Mouse (Mus musculus) neural tube, embryonic 12.5 days (tissue): ENCODE results near the gene Cysrt1. TPM values are rescaled to one million over a fixed set of nuclear protein-coding genes. Genes with fewer than 3 reads are reported as not detected.

Source experiments
- ATAC-seq: fragments of 200-750 bp; cut with Nextera tagmentation; 2 replicates; pipeline ENCODE4 v1.8.0; 2017; ENCODE audit warnings: low read depth, mild to moderate bottlenecking, moderate TSS enrichment, moderate library complexity; ENCODE audit not compliant: low FRiP score
- H3K27ac ChIP-seq: fragments of 300-500 bp; sonication (generic); 2 replicates; pipeline ENCODE4 v1.5.1; 2016
- H3K27me3 ChIP-seq: fragments of 300-500 bp; sonication (generic); replicated peaks from 2 replicates; pipeline ENCODE4 v1.6.1; 2016; ENCODE audit warnings: mild to moderate bottlenecking
- H3K36me3 ChIP-seq: fragments of 300-500 bp; sonication (generic); 2 replicates; pipeline ENCODE4 v1.6.1; 2016; ENCODE audit warnings: mild to moderate bottlenecking
- H3K4me1 ChIP-seq: fragments of 300-500 bp; sonication (generic); 2 replicates; pipeline ENCODE4 v1.6.1; 2016
- H3K4me2 ChIP-seq: fragments of 300-500 bp; sonication (generic); replicated peaks from 2 replicates; pipeline ENCODE4 v1.6.1; 2016; ENCODE audit warnings: mild to moderate bottlenecking
- H3K4me3 ChIP-seq: fragments of 300-500 bp; sonication (generic); 2 replicates; pipeline ENCODE4 v1.5.1; 2016
- H3K9ac ChIP-seq: fragments of 300-500 bp; sonication (generic); 2 replicates; pipeline ENCODE4 v1.6.1; 2016; ENCODE audit warnings: mild to moderate bottlenecking
- H3K9me3 ChIP-seq: fragments of 300-500 bp; sonication (generic); 2 replicates; pipeline ENCODE4 v1.6.1; 2016; ENCODE audit warnings: mild to moderate bottlenecking
- whole genome bisulfite sequencing: fragments of 180-500 bp; shearing (Covaris S2); methylation state at CpG from one replicate; pipeline ENCODE4 v1.1.7; 2016; 5-methylcytosine and 5-hydroxymethylcytosine counted together
- polyA plus RNA-seq: library from polyadenylated mRNA; unstranded; fragments of >200 nt; fragmentation: Nextera tagmentation; extraction: Ambion mirVana; gene quantifications from 2 replicates; pipeline ENCODE4 v1.2.1, GENCODE M21; 2016

The Cysrt1 gene
- polyA plus RNA-seq, 1 experiment from 2014 or later = 0.30 TPM

DNA sequence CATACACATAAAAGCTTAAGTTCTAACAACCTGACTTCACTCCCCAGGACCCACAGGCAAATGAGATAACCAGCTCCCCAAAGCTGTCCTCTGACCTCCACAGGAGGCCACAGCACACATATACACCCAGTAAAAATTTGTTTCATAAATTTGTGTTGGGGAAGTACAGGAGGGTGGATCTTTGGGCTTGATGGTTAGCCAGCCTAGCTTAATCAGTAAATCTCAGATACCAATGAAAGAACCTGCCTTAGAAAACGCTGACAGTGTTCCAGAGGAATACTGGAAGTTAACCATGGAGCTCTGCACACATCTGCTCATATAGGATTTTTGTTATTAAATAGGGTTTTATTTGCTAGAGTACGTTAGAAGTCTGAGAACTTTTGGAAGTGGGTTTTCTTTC is 24.6 kb downstream of the Cysrt1 start:
- Histone ChIP-seq H3K9ac (no peak overlapping the region), H3K27ac (no peak overlapping the region), H3K4me1 (peaks cover 6% of the 10 kb centered on the region; the same call in 1 of the 2 replicates), H3K36me3 (peaks cover 5% of the 10 kb centered on the region; the same call in 1 of the 2 replicates), H3K27me3 (peaks cover 14% of the 10 kb centered on the region; the same call in 1 of the 2 replicates), H3K4me2 (no peak overlapping the region), H3K9me3 (no peaks in the 10 kb centered on the region), H3K4me3 (no peak overlapping the region)
- 62% methylated on average over 2 of the region's 2 CpGs for WGBS
- no peak for ATAC-seq

DNA sequence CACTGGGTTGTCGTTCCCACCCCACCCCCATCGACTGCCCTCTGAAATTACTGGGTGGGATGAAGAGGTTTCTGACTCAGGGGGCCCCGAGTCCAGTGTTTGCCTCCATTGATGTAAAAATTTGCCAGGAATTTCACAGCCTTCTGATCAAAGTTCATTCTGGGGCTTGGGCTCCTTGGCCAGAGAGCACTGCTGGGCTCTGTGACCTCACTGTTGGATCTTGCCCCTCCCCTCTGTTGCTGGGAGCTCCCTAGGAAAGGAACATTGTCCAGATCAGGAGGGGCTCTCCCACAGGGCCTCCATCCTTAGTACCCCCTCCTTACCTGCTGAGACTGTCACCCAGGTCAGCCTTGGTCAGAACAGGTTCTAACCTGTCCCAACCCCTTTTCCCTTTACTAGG is 27.8 kb downstream of the Cysrt1 start, which contains the start of gene Stpg3:
TSS of gene Stpg3 (minus strand) at position 194 of the 400 bp plus-strand sequence.
- Histone ChIP-seq H3K27me3 (peaks cover 14% of the 10 kb centered on the region; the same call in 1 of the 2 replicates), H3K27ac (no peak within 1 kb of the TSS), H3K4me1 (peaks cover 17% of the 10 kb centered on the region), H3K4me3 (no peak within 1 kb of the TSS), H3K36me3 (no peaks in the 10 kb centered on the region), H3K4me2 (no peak within 1 kb of the TSS), H3K9ac (no peak within 1 kb of the TSS), H3K9me3 (no peaks in the 10 kb centered on the region)
- no peak for ATAC-seq
- 80% methylated on average over 3 of the region's 3 CpGs for WGBS

DNA sequence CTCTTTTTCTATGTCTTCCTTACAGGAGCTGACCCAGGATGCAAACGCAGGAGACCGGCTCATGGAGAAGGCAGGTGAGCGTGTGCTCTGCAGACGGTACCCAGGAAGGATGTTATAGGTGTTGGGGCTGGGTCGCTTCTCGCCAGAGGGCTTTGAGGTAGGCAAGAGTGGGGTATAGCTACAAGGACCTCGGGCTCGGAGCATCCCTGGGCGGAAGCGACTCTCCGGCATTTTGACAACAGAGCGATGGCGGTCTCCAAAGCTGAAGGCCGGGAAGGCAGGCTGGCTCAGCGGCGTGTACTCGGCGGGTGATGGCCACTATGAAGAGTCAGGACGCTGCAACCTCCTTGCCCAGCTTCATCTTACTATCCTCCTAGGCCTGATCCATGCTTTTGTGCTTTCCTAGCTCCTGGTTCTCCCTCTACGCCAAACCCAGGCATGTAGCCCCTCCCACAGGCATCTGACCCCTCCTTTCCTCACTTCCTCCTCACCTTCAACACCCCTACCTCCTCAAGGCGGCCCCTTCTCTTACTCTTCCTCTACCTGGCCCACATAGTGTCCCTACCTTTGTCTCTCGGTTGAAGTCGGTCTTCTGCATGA is 28.9 kb downstream of the Cysrt1 start:
- no peaks in the 10 kb centered on the region for H3K9me3 ChIP-seq
- H3K27ac ChIP-seq = no peak overlapping the region
- no peak for ATAC-seq
- H3K9ac ChIP-seq = no peak overlapping the region
- peaks cover 14% of the 10 kb centered on the region; the same call in 1 of the 2 replicates for H3K27me3 ChIP-seq
- H3K36me3 ChIP-seq = peaks cover 1% of the 10 kb centered on the region; the same call in 1 of the 2 replicates
- no peak overlapping the region for H3K4me2 ChIP-seq
- H3K4me1 ChIP-seq = peaks cover 16% of the 10 kb centered on the region
- WGBS = 69% methylated on average over 23 of the region's 23 CpGs
- H3K4me3 ChIP-seq = no peak overlapping the region

DNA sequence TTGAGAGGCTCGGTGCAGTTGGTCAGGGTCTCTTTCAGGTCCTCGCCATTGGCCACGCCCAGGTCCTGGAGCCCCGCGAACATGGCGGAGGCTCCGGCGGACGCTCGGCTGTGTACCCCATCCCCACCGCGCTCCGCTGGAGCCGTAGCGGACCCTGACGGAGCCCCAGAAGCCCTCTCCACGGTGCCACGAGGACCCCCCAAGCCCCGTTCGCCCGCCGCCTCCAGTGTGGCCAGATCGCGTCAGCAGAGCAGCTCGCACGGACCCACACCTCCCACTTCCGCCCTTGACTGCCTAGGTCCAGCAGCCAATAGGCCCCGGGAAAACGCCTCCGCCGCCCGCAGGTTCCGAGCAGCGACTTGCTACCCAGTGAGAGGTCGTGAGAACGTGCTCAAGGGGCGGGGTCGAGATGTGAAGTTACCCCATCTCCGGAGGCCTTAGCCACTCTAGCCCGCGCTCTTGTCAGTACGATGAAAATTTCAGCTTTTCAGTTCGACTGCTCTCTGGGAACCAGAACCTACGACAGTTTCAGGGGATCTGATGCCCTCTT is 31.1 kb downstream of the Cysrt1 start, which contains the start of gene Nelfb:
TSS of gene Nelfb (minus strand) at position 369 of the 550 bp plus-strand sequence.
- Histone ChIP-seq H3K27me3 (peaks cover 14% of the 10 kb centered on the region; the same call in 1 of the 2 replicates), H3K9me3 (no peaks in the 10 kb centered on the region), H3K27ac (0 out of 2 replicates have a peak within 1 kb of the TSS, but pooled peaks have one; percentile 33), H3K36me3 (peaks cover 20% of the 10 kb centered on the region; the same call in 1 of the 2 replicates), H3K4me1 (peaks cover 20% of the 10 kb centered on the region), H3K9ac (peak within 1 kb of the TSS; percentile 76), H3K4me2 (peak within 1 kb of the TSS; percentile 93), H3K4me3 (peak within 1 kb of the TSS; percentile 65)
- WGBS = under 1% methylated on average over 44 of the region's 44 CpGs
- ATAC-seq = peak; percentile 90

DNA sequence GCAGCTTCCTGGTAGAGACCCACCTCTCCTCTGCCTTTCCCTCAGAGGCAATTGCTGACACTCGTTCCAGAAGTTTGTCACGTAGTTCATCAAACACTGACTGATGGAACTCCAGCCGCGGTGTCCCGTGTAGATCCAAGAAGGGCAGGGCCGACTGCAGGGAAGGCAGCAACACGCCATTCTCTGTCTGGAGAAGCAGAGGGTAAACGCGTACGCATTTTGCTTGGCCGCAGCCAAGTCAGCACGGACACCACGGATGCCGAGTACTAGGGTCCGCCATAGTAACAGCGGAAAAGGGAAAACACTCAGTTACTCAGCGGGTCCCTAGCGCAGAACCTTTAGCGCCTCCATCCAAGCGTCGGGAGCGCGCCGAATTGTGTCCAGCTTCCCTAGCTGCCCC is 31.6 kb downstream of the Cysrt1 start:
- peak; percentile 51; the same call in 1 of the 2 replicates for ATAC-seq
- under 1% methylated on average over 24 of the region's 24 CpGs for WGBS
- Histone ChIP-seq H3K4me2 (peak overlapping the region; percentile 93), H3K36me3 (peaks cover 25% of the 10 kb centered on the region), H3K9me3 (no peaks in the 10 kb centered on the region), H3K4me1 (peaks cover 20% of the 10 kb centered on the region), H3K27me3 (peaks cover 14% of the 10 kb centered on the region; the same call in 1 of the 2 replicates), H3K4me3 (peak overlapping the region; percentile 65), H3K27ac (0 out of 2 replicates have a peak overlapping the region, but pooled peaks have one; percentile 33), H3K9ac (peak overlapping the region; percentile 76)

DNA sequence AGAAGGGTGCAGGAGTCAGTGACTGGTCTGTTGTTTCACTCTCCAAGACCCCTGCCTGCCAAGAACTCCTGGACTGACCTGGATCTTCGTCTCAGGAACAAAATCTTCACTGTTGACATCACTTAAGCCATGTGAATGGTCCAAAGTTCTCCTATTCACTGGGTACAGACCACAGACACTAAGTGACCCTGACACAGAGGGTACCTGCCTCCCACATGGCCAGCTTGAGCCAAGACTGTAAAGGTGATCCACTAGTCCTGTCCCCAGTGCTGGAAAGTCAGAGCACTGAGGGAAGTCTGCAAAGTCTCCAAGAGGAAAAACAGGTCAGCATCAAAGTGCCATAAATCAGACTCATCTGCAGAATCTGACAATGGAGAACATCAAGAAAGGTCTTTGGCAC is 34.7 kb downstream of the Cysrt1 start:
- Histone ChIP-seq H3K9me3 (no peaks in the 10 kb centered on the region), H3K27ac (no peak overlapping the region), H3K4me3 (no peak overlapping the region), H3K4me2 (no peak overlapping the region), H3K9ac (no peak overlapping the region), H3K27me3 (0 out of 2 replicates have a peak, but pooled peaks cover under 1% of the 10 kb centered on the region), H3K36me3 (peaks cover 54% of the 10 kb centered on the region), H3K4me1 (peaks cover 20% of the 10 kb centered on the region)
- ATAC-seq = no peak
- WGBS = 87% methylated on average over 1 of the region's 1 CpGs

DNA sequence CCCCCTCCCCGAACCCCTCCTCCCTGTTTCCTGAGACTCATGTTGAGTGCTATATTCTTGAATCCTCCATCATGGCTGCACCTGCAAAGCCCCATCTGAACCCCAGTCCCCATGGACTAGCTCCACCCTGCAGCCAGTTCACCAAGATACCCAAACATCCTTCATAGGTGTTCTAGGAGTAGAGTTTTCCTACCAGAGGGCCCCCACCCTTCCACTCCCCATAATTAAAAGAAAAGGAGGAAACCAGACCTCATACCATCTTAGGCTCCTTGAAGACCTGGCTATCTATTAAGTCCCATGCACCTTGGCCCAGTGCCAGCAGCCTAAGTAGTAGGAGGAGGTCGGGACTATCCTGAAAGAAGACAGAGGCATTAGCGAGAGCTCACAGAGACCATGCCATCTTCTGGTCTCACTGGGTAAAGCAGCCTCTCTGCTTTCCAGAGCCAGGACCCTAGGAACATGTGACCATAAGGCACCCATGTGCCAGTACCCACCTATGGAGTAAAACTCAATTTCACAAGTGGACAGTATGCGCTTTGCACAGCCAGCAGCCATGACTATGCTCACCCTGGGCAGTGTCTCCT is 38.5 kb downstream of the Cysrt1 start:
- no peaks in the 10 kb centered on the region for H3K27me3 ChIP-seq
- ATAC-seq = no peak
- H3K27ac ChIP-seq = no peak overlapping the region
- WGBS = 66% methylated on average over 4 of the region's 4 CpGs
- H3K9ac ChIP-seq = no peak overlapping the region
- H3K36me3 ChIP-seq = peaks cover 89% of the 10 kb centered on the region
- H3K4me1 ChIP-seq = 0 out of 2 replicates have a peak, but pooled peaks cover 4% of the 10 kb centered on the region
- H3K4me2 ChIP-seq = no peak overlapping the region
- H3K9me3 ChIP-seq = no peaks in the 10 kb centered on the region
- H3K4me3 ChIP-seq = no peak overlapping the region

DNA sequence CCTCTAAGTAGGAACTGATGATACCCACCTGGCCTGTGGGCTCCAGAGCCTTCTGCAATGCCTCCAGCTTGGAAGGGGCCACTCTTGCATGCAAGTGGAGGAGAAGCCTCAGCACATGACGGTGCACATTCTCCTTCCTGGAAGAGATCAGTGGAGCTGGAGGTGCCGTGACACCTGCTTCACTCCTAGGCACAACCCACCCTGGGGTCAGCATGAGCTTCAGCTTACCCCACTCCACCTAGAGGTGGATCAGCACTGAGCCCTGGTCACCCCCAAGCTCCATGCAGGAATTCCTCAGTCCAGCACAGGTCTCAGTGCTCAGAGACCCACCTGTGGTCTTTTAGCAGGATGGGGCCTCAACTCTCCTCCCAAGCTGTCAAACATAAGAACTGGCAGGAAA is 41.6 kb downstream of the Cysrt1 start:
- H3K36me3 ChIP-seq = peaks cover 74% of the 10 kb centered on the region
- WGBS = 96% methylated on average over 2 of the region's 2 CpGs
- H3K27ac ChIP-seq = no peak overlapping the region

DNA sequence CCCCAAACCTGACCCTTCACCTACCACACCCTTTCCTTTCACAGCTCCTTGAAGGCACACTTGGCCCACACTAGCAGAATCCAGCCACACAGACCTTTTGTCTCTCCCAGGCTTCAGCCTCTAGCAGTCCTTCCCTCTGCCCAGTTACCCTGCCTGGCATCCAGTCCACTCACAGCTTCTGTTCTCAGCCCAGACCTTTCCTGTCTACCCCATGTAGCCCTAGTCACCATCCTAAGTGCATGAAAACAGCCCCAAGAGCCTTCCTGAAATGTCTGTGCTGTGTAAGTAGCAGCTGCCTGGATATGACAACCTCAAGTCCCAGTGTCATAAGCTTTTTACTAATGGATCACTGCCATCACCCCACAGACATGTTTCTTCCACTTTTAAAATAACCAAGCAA is 44.3 kb downstream of the Cysrt1 start:
- H3K9me3 ChIP-seq = no peaks in the 10 kb centered on the region
- H3K27me3 ChIP-seq = peaks cover 32% of the 10 kb centered on the region
- ATAC-seq = no peak
- H3K9ac ChIP-seq = no peak overlapping the region
- no peak overlapping the region for H3K4me2 ChIP-seq
- H3K27ac ChIP-seq = no peak overlapping the region
- H3K4me1 ChIP-seq = peaks cover 3% of the 10 kb centered on the region; the same call in 1 of the 2 replicates
- no peak overlapping the region for H3K4me3 ChIP-seq
- peaks cover 51% of the 10 kb centered on the region for H3K36me3 ChIP-seq

More for the DNA sequence above, 41.6 kb downstream of the Cysrt1 start:
- Histone ChIP-seq H3K4me2 (no peak overlapping the region), H3K4me1 (no peaks in the 10 kb centered on the region; the same call in 1 of the 2 replicates), H3K27me3 (peaks cover 16% of the 10 kb centered on the region), H3K9me3 (no peaks in the 10 kb centered on the region), H3K4me3 (no peak overlapping the region), H3K9ac (no peak overlapping the region)
- no peak for ATAC-seq

DNA sequence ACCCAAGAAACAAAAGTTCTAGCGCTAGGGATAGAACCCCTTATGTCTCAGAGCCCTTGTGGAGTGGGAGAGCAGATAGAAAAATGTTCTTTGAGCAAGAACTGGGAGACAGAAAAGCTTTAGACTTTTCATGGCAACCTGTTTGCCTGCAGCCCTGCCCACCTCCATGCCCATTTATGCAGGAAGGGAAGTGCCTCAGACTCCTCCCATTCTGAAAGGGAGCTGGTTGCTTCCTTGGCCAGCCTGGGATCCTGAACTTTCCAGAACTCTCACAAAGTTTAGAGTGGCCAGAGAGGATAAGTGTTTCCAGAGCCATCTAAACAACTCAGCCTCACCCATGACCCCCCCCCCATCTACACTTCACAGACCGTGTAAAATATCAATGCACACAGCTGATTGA is 45.1 kb downstream of the Cysrt1 start:
- Histone ChIP-seq H3K4me1 (peaks cover 3% of the 10 kb centered on the region; the same call in 1 of the 2 replicates), H3K27me3 (peaks cover 32% of the 10 kb centered on the region), H3K4me2 (no peak overlapping the region), H3K36me3 (peaks cover 44% of the 10 kb centered on the region), H3K9me3 (no peaks in the 10 kb centered on the region), H3K27ac (no peak overlapping the region), H3K4me3 (no peak overlapping the region), H3K9ac (no peak overlapping the region)
- ATAC-seq = no peak
- 22% methylated on average over 2 of the region's 2 CpGs for WGBS

DNA sequence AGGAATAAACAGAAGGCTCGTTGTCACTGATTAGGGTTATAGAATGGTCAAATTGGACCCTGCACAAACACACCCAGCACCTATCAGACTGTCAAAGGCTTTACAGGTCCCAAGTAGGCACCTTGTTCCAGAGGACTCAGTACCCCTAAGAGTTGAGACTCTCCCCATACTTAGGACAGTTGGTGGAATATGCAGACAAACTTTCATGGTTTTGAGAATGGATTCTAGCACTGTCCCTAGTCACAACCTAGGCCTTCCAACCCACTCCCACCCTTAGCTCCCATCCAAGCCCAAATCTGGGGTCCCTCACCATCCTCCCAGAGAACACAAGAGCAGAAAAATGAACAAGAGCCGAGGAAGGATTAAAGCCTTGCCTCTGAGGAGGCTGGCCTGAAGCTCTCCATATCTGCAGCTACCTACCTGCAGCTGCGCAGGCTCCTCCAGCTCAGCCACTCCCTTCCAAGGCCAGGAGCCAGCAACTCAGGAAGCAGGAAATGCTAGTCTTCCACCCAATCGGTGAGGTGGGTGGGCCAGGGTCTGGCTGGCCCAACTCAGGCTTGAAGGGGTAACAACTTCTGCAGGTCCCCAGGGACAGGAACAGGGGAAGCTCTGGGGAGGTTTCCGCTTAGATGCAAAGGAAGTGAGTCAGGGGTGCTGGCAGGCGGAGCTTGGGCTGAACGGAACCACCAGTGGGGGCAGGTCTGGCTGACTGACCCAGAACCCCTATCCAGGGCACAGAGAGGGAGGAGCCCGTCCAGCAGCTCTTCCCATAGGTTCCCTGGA is 45.9 kb downstream of the Cysrt1 start, which contains the start of gene Tor4a:
TSS of gene Tor4a (minus strand) at position 715 of the 783 bp plus-strand sequence.
- peak within 1 kb of the TSS; percentile 40 for H3K4me2 ChIP-seq
- WGBS = 14% methylated on average over 8 of the region's 8 CpGs
- no peaks in the 10 kb centered on the region for H3K9me3 ChIP-seq
- H3K4me3 ChIP-seq = no peak within 1 kb of the TSS
- ATAC-seq = no peak
- no peak within 1 kb of the TSS for H3K27ac ChIP-seq
- H3K36me3 ChIP-seq = peaks cover 37% of the 10 kb centered on the region
- H3K4me1 ChIP-seq = peaks cover 3% of the 10 kb centered on the region; the same call in 1 of the 2 replicates
- peaks cover 32% of the 10 kb centered on the region for H3K27me3 ChIP-seq
- peak within 1 kb of the TSS; percentile 21; the same call in 1 of the 2 replicates for H3K9ac ChIP-seq
